Mouse (Mus musculus): ENCODE results near the gene Rplp0. TPM values are rescaled to one million over a fixed set of nuclear protein-coding genes. Genes with fewer than 3 reads are reported as not detected.
"Not testable (repeated sequence)": the region's sequence is repeated elsewhere in the genome, so short reads cannot be mapped to it uniquely, and the experiment has no call there.

Rplp0 gene
- polyA plus RNA-seq, 1 experiment from 2014 or later, result 1,525 TPM

DNA sequence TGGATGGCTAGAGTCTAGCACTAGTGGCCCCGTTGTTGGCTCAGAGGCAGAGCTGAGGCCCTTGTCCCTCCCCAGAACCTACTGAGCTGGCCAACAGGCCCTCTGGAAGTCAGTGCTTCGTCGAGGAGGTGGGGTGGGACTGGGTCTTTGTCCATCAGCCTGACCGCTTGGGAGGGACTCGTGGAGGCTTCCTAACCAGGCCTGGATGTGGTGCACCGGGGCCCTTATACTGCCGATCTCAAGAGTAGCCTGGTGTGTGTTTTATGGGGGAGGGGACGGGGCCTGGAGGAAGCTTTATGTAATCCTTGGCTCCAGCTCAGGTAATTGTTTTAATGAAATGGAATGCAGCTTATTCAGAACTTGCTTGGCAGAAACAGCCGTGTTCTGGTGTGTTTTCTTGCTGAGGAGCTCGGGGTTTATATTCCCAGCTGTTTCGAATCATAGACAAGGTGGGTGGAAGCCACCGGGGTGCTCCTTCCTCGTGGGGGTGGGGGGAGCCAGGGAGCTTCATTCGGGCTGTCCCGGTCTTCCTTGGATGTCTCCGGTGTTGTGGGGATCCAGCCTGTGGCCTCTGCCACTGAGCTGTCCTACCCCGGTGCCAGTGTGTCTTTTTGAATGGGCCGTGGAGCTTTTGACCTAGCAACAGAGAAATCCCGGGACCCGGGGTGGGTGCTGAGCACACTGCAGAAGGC, 44.2 kb upstream of the Rplp0 start:
- TF ChIP-seq CTCF (IDR thresholded peaks at IDR 0.05; ENCODE audit: low read depth), result no peak
- peak overlapping the region; percentile 84 for H3K27ac ChIP-seq
- whole genome bisulfite sequencing, result 33% methylated on average over 20 of the region's 20 CpGs
- H3K36me3 ChIP-seq (ENCODE audit: insufficient read depth, low read length), result 0 out of 2 replicates have a peak, but pooled peaks cover 4% of the 10 kb centered on the region
- no peaks in the 10 kb centered on the region for H3K9me3 ChIP-seq (replicated peaks; ENCODE audit: low read length)
- peak overlapping the region; percentile 32; the same call in 1 of the 2 replicates for H3K9ac ChIP-seq (ENCODE audit: low read depth, low read length)
- peak overlapping the region; percentile 36 for H3K4me2 ChIP-seq (ENCODE audit: low read length)
- H3K27me3 ChIP-seq (ENCODE audit: insufficient read depth, low read length), result no peaks in the 10 kb centered on the region
- H3K4me3 ChIP-seq (replicated peaks; ENCODE audit: low read depth, low read length), result no peak overlapping the region
- ATAC-seq (replicated peaks; ENCODE audit: low FRiP score, low read depth), result peak; percentile 33; the same call in 1 of the 2 replicates
- DNase-seq (ENCODE audit: low spot score), result peak; percentile 83
- H3K4me1 ChIP-seq (replicated peaks; ENCODE audit: insufficient read depth, low read length), result peaks cover 14% of the 10 kb centered on the region

DNA sequence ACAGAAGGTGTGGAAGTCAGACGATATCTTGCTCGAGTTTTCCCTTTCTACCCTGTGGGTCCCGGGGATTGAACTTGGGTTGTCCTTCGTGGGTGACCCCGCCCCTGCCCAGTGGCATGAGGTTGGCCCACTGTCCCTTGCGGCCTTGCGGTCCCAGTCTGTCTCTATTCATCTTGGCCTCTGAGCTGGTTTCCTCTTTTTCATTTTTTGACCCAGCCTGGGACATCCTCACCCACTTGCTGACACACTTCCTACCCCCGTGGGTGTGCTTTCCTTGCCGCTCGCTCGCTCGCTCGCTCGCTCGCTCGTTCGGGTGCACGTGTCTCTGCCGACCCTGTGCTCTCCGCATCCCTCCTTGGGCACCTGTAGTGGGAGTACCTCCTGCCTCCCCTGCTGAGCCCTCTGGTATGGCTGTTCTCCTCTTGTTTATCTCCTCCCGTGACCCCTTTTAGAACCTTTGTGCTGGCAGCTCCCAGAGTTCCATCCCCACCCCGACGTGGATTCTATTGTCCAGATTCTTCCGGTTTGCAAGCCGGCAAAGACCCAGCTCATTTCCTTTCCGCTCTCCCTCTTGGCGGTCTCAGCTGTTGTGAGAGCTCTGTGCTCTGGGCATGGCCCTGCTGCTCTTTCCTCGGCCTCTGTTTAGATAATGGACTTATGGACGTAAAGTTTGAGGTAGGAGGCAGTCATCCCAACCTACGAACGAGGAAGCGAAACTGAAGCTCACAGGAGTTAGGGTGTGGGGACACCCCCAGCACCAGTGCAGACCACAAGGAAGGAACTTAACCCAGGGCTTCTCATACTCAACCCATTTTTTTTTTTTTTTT, 43.0 kb upstream of the Rplp0 start:
- Histone ChIP-seq H3K9me3 (replicated peaks; ENCODE audit: low read length) (no peaks in the 10 kb centered on the region), H3K9ac (ENCODE audit: low read depth, low read length) (no peak overlapping the region), H3K27ac (peak overlapping the region; percentile 84), H3K4me3 (replicated peaks; ENCODE audit: low read depth, low read length) (no peak overlapping the region), H3K27me3 (ENCODE audit: insufficient read depth, low read length) (no peaks in the 10 kb centered on the region), H3K4me1 (replicated peaks; ENCODE audit: insufficient read depth, low read length) (peaks cover 20% of the 10 kb centered on the region), H3K36me3 (ENCODE audit: insufficient read depth, low read length) (0 out of 2 replicates have a peak, but pooled peaks cover 4% of the 10 kb centered on the region), H3K4me2 (ENCODE audit: low read length) (peak overlapping the region; percentile 10; the same call in 1 of the 2 replicates)
- DNase-seq (ENCODE audit: low spot score), result no peak
- TF ChIP-seq CTCF (IDR thresholded peaks at IDR 0.05; ENCODE audit: low read depth), result no peak
- WGBS, result 61% methylated on average over 32 of the region's 32 CpGs
- no peak for ATAC-seq (replicated peaks; ENCODE audit: low FRiP score, low read depth)

DNA sequence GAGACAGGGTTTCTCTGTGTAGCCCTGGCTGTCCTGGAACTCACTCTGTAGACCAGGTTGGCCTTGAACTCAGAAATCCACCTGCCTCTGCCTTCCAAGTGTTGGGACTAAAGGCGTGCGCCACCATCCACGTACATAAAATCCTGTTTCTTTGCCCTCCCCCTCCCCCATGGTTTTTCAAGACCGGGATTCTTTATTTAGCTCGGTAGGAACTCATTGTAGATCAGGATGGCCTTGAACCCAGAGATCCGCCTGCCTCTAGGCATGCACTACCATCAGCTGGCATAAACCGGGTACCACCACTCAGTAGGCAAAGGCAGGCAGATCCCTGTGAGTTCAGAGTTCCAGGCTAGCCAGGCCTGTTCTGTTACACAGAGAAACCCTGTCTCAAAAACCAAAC, 42.4 kb upstream of the Rplp0 start:
- H3K4me1 ChIP-seq (replicated peaks; ENCODE audit: insufficient read depth, low read length), result peaks cover 26% of the 10 kb centered on the region
- H3K9ac ChIP-seq (ENCODE audit: low read depth, low read length), result no peak overlapping the region
- 81% methylated on average over 7 of the region's 7 CpGs for WGBS
- no peaks in the 10 kb centered on the region for H3K9me3 ChIP-seq (replicated peaks; ENCODE audit: low read length)
- H3K36me3 ChIP-seq (ENCODE audit: insufficient read depth, low read length), result 0 out of 2 replicates have a peak, but pooled peaks cover 4% of the 10 kb centered on the region
- ATAC-seq (replicated peaks; ENCODE audit: low FRiP score, low read depth) (no peak), DNase-seq (ENCODE audit: low spot score) (no peak)
- peak overlapping the region; percentile 84 for H3K27ac ChIP-seq
- TF ChIP-seq CTCF (IDR thresholded peaks at IDR 0.05; ENCODE audit: low read depth), result no peak
- H3K4me3 ChIP-seq (replicated peaks; ENCODE audit: low read depth, low read length), result no peak overlapping the region
- no peak overlapping the region for H3K4me2 ChIP-seq (ENCODE audit: low read length)
- H3K27me3 ChIP-seq (ENCODE audit: insufficient read depth, low read length), result no peaks in the 10 kb centered on the region

DNA sequence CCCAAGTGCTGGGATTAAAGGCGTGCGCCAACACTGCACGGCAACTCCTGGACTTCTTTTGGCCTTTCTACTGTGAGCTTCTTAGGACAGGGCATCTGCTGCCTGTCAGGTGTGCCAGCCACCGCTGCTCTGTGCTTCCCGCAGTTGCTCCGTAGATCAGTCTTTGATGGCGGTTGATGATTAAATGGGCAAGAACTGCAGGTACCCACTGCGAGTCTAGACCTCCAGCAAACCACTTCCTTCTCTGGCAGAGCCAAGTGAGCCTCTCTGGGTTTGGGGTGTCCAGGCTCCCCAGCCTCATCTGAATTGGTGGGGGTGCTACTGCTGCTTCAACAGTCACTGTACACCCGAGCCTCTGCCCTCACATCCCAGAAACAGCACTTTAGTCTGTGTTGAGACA, 41.8 kb upstream of the Rplp0 start:
- no peak overlapping the region for H3K4me3 ChIP-seq (replicated peaks; ENCODE audit: low read depth, low read length)
- no peak for TF ChIP-seq CTCF (IDR thresholded peaks at IDR 0.05; ENCODE audit: low read depth)
- H3K9ac ChIP-seq (ENCODE audit: low read depth, low read length), result no peak overlapping the region
- H3K4me1 ChIP-seq (replicated peaks; ENCODE audit: insufficient read depth, low read length), result peaks cover 32% of the 10 kb centered on the region
- no peaks in the 10 kb centered on the region for H3K27me3 ChIP-seq (ENCODE audit: insufficient read depth, low read length)
- no peak for DNase-seq (ENCODE audit: low spot score)
- 77% methylated on average over 9 of the region's 9 CpGs for WGBS
- ATAC-seq (replicated peaks; ENCODE audit: low FRiP score, low read depth), result no peak
- 0 out of 2 replicates have a peak, but pooled peaks cover 4% of the 10 kb centered on the region for H3K36me3 ChIP-seq (ENCODE audit: insufficient read depth, low read length)
- H3K27ac ChIP-seq, result peak overlapping the region; percentile 84; the same call in 1 of the 2 replicates
- H3K4me2 ChIP-seq (ENCODE audit: low read length), result no peak overlapping the region
- H3K9me3 ChIP-seq (replicated peaks; ENCODE audit: low read length), result no peaks in the 10 kb centered on the region

DNA sequence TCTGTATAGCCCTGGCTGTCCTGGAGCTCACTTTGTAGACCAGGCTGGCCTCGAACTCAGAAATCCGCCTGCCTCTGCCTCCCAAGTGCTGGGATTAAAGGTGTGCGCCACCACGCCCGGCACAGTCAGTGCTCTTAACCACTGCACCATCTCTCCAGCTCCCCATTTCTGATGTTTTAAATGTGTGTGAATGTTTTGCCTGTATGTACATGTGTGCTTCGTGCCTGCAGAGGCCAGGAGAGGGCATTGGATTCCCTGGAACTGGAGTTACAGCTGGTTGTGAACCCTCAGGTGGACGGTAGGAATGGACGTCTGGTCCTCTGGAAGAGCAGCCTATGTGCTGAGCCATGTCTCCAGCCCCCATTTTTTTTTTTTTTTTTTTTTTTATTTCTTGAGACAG, 41.1 kb upstream of the Rplp0 start:
- not testable (repeated sequence) for ATAC-seq (replicated peaks; ENCODE audit: low FRiP score, low read depth); H3K36me3 ChIP-seq (ENCODE audit: insufficient read depth, low read length); H3K27ac ChIP-seq; H3K4me2 ChIP-seq (ENCODE audit: low read length); DNase-seq (ENCODE audit: low spot score); H3K27me3 ChIP-seq (ENCODE audit: insufficient read depth, low read length); H3K9me3 ChIP-seq (replicated peaks; ENCODE audit: low read length); H3K4me3 ChIP-seq (replicated peaks; ENCODE audit: low read depth, low read length); H3K9ac ChIP-seq (ENCODE audit: low read depth, low read length)
- WGBS, result over 99% methylated on average over 6 of the region's 8 CpGs
- H3K4me1 ChIP-seq (replicated peaks; ENCODE audit: insufficient read depth, low read length), result peaks cover 38% of the 10 kb centered on the region

DNA sequence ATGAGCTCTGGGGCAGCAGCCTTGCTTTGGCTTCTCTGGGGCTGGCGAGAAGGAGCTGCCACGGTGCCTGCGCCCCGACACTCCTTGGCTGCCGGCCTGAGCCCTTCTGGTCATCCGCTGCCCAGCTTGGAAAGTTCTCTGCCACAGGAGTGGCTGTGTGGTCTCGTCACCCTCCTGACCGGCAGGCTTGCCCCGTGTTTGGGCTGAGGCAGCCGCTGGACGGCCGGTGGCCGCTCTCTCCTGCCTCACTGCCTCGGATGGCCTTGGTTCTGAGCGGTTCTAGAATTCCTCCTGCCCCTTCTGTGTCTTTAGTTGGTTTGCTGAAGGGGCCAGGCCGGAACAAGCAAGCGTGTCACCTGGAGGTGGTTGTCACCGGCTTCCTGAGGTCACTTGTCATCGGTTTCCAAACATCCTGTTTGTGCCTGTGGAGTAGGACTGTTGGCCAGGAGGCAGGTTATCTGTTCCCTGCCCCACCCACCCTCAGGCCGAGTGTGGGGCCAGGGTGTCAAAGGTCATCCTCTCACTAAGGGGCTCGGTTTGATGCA, 38.9 kb upstream of the Rplp0 start:
- WGBS, result 51% methylated on average over 21 of the region's 21 CpGs
- peaks cover 48% of the 10 kb centered on the region for H3K4me1 ChIP-seq (replicated peaks; ENCODE audit: insufficient read depth, low read length)
- 0 out of 2 replicates have a peak overlapping the region, but pooled peaks have one; percentile 27 for H3K9ac ChIP-seq (ENCODE audit: low read depth, low read length)
- ATAC-seq (replicated peaks; ENCODE audit: low FRiP score, low read depth) (no peak), DNase-seq (ENCODE audit: low spot score) (no peak)
- no peak for TF ChIP-seq CTCF (IDR thresholded peaks at IDR 0.05; ENCODE audit: low read depth)
- 0 out of 2 replicates have a peak, but pooled peaks cover 4% of the 10 kb centered on the region for H3K36me3 ChIP-seq (ENCODE audit: insufficient read depth, low read length)
- H3K27ac ChIP-seq, result peak overlapping the region; percentile 78
- no peak overlapping the region for H3K4me3 ChIP-seq (replicated peaks; ENCODE audit: low read depth, low read length)
- H3K4me2 ChIP-seq (ENCODE audit: low read length), result peak overlapping the region; percentile 1; the same call in 1 of the 2 replicates
- H3K9me3 ChIP-seq (replicated peaks; ENCODE audit: low read length), result no peaks in the 10 kb centered on the region
- no peaks in the 10 kb centered on the region for H3K27me3 ChIP-seq (ENCODE audit: insufficient read depth, low read length)

All from kidney, postnatal 0 days (tissue).